Mouse (Mus musculus): ENCODE data around the gene Cd300ld. TPM values are rescaled to one million over a fixed set of nuclear protein-coding genes. Genes with fewer than 3 reads are reported as not detected.

The Cd300ld gene
- polyA plus RNA-seq, 1 experiment from 2014 or later: 0.25 TPM

DNA sequence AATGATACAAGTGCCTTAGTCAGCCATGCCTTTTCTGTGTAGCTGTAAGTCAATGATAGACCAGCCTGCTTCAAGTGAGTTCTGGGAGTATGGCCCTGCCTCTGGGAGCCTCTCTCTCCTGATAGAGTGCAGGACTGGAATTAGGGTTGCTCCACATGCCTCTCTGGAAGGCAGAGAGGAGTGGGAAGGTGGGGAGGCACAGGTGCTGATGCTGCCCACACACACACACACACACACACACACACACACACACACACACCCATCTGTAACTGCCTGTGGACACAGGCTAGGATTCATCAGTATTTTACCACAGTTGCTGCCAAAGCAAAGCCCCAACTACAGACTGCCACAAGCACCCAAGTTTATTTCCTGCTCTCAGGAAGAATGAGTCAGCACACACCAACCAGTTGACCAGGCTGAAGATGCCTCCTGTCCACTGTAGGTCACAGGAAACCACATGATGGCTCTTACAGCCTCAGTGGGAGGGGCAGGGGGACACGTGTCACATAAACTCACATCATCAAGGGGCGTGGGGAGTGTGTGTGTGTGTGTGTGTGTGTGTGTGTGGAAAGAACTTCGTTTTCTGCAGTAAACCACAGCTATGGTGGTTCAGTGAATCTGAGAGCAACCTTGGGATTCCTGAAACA is 24.4 kb downstream of the Cd300ld start:
- Histone ChIP-seq H3K9me3 (ENCODE audit: control insufficient read depth, low read length) (no peaks in the 10 kb centered on the region), H3K4me1 (replicated peaks; ENCODE audit: control insufficient read depth, insufficient read depth, low read length) (no peaks in the 10 kb centered on the region), H3K27ac (ENCODE audit: low read length) (no peak overlapping the region), H3K4me3 (ENCODE audit: low read length) (no peak overlapping the region), H3K27me3 (ENCODE audit: control insufficient read depth, insufficient read depth, low read depth, low read length) (no peaks in the 10 kb centered on the region), H3K9ac (ENCODE audit: low read length) (no peak overlapping the region), H3K36me3 (ENCODE audit: control insufficient read depth, insufficient read depth, low read length) (no peaks in the 10 kb centered on the region), H3K4me2 (ENCODE audit: low read depth, low read length) (no peak overlapping the region)
- WGBS: 31% methylated on average over 3 of the region's 3 CpGs
- ATAC-seq (ENCODE audit: low read depth): no peak

DNA sequence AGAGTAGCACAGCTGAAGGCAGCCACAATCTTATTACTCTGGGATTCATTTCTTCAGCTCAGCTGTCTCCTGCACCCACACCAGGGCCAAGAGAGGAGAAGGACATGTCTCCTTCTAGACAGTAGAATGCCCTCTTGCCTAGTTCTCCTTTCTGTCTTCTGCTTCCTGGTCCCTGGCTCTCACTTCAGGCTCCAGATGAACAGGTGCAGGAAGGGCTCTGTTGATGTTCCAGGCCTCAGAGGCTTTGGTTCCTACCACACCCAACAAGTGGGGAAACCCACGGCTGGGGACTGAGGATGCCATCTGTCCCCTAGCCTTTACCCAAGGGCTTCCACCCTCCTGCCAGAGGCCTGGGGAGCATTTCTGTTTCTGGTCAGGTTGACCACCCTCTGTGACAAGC is 29.4 kb downstream of the Cd300ld start:
- Histone ChIP-seq H3K4me3 (ENCODE audit: low read length) (no peak overlapping the region), H3K27me3 (ENCODE audit: control insufficient read depth, insufficient read depth, low read depth, low read length) (no peaks in the 10 kb centered on the region), H3K9me3 (ENCODE audit: control insufficient read depth, low read length) (no peaks in the 10 kb centered on the region), H3K9ac (ENCODE audit: low read length) (no peak overlapping the region), H3K36me3 (ENCODE audit: control insufficient read depth, insufficient read depth, low read length) (no peaks in the 10 kb centered on the region), H3K27ac (ENCODE audit: low read length) (no peak overlapping the region), H3K4me2 (ENCODE audit: low read depth, low read length) (no peak overlapping the region), H3K4me1 (replicated peaks; ENCODE audit: control insufficient read depth, insufficient read depth, low read length) (no peaks in the 10 kb centered on the region)
- ATAC-seq (ENCODE audit: low read depth): no peak
- WGBS: 48% methylated on average over 1 of the region's 1 CpGs

GRCm38 (mm10) chr11:114934144-114934543 is 55.6 kb downstream of the Cd300ld start, which contains the start of gene Cd300lb:
Gene Cd300lb (minus strand): TSS chr11:114934386.
- 45% methylated on average over 6 of the region's 6 CpGs for WGBS
- Histone ChIP-seq H3K4me1 (replicated peaks; ENCODE audit: control insufficient read depth, insufficient read depth, low read length) (no peaks in the 10 kb centered on the region), H3K27me3 (ENCODE audit: control insufficient read depth, insufficient read depth, low read depth, low read length) (no peaks in the 10 kb centered on the region), H3K36me3 (ENCODE audit: control insufficient read depth, insufficient read depth, low read length) (no peaks in the 10 kb centered on the region), H3K9me3 (ENCODE audit: control insufficient read depth, low read length) (no peaks in the 10 kb centered on the region), H3K4me2 (ENCODE audit: low read depth, low read length) (no peak within 1 kb of the TSS), H3K9ac (ENCODE audit: low read length) (no peak within 1 kb of the TSS), H3K4me3 (ENCODE audit: low read length) (no peak within 1 kb of the TSS), H3K27ac (ENCODE audit: low read length) (no peak within 1 kb of the TSS)
- ATAC-seq (ENCODE audit: low read depth): no peak

DNA sequence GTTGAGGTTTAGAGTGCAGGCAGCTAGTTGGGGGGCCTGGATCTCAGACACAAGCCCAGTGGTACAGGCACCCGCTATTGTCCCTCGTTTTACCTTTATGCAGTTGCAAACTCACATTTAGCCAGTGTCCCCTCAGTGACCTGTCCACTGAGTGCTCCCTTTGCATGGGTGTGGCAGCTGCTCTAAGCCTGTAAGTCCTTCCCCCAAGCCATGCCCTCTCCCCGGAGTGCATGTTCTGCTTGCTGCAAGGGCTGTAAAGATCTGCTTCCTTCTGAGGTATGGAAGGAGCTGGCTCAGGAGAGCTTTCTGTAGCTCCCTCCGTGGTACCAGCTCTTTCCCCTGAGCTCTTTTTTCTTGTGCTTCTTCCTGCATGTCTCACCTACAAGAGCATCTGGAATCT is 56.1 kb downstream of the Cd300ld start:
- WGBS: 67% methylated on average over 4 of the region's 4 CpGs
- Histone ChIP-seq H3K4me1 (replicated peaks; ENCODE audit: control insufficient read depth, insufficient read depth, low read length) (no peaks in the 10 kb centered on the region), H3K4me2 (ENCODE audit: low read depth, low read length) (no peak overlapping the region), H3K9ac (ENCODE audit: low read length) (no peak overlapping the region), H3K27me3 (ENCODE audit: control insufficient read depth, insufficient read depth, low read depth, low read length) (no peaks in the 10 kb centered on the region), H3K36me3 (ENCODE audit: control insufficient read depth, insufficient read depth, low read length) (no peaks in the 10 kb centered on the region), H3K27ac (ENCODE audit: low read length) (no peak overlapping the region), H3K9me3 (ENCODE audit: control insufficient read depth, low read length) (no peaks in the 10 kb centered on the region), H3K4me3 (ENCODE audit: low read length) (no peak overlapping the region)
- ATAC-seq (ENCODE audit: low read depth): no peak

Other genes with a start within 250 kb of the Cd300ld start
- 0.46 and 0.72 TPM in 2 replicates for gene Kif19a, start 224.5 kb downstream of the Cd300ld start, polyA plus RNA-seq (2015; fragmentation: Nextera tagmentation; extraction: Ambion mirVana)
- 0.23 and 0.34 TPM in 2 replicates for gene Btbd17, start 194.0 kb downstream of the Cd300ld start, polyA plus RNA-seq (2015; fragmentation: Nextera tagmentation; extraction: Ambion mirVana)
- gene Gpr142, start 191.0 kb downstream of the Cd300ld start, polyA plus RNA-seq (2015; fragmentation: Nextera tagmentation; extraction: Ambion mirVana): not detected in 2 replicates
- gene Gprc5c, start 138.8 kb downstream of the Cd300ld start, polyA plus RNA-seq (2015; fragmentation: Nextera tagmentation; extraction: Ambion mirVana): 30.7 and 33.2 TPM in 2 replicates
- gene Cd300a, start 99.9 kb downstream of the Cd300ld start, polyA plus RNA-seq (2015; fragmentation: Nextera tagmentation; extraction: Ambion mirVana): 1.4 and 1.7 TPM in 2 replicates
- 0.47 and 0.53 TPM in 2 replicates for gene Cd300lb, start 55.5 kb downstream of the Cd300ld start, polyA plus RNA-seq (2015; fragmentation: Nextera tagmentation; extraction: Ambion mirVana)
- not detected in 2 replicates for gene Cd300c, start 20.8 kb downstream of the Cd300ld start, polyA plus RNA-seq (2015; fragmentation: Nextera tagmentation; extraction: Ambion mirVana)
- 2.5 and 2.6 TPM in 2 replicates for gene Cd300c2, start 12.0 kb upstream of the Cd300ld start, polyA plus RNA-seq (2015; fragmentation: Nextera tagmentation; extraction: Ambion mirVana)
- not detected in 2 replicates for gene Cd300ld2, start 26.3 kb upstream of the Cd300ld start, polyA plus RNA-seq (2015; fragmentation: Nextera tagmentation; extraction: Ambion mirVana)
- not detected in 2 replicates for gene Cd300ld4, start 37.1 kb upstream of the Cd300ld start, polyA plus RNA-seq (2015; fragmentation: Nextera tagmentation; extraction: Ambion mirVana)
- gene Cd300ld5, start 47.8 kb upstream of the Cd300ld start, polyA plus RNA-seq (2015; fragmentation: Nextera tagmentation; extraction: Ambion mirVana): not detected in 2 replicates
- gene Cd300ld3, start 58.5 kb upstream of the Cd300ld start, polyA plus RNA-seq (2015; fragmentation: Nextera tagmentation; extraction: Ambion mirVana): not detected in 2 replicates
- gene Cd300e, start 72.3 kb upstream of the Cd300ld start, polyA plus RNA-seq (2015; fragmentation: Nextera tagmentation; extraction: Ambion mirVana): 0.06 TPM in 1 of 2 replicates, not detected in the other
- gene Rab37, start 101.5 kb upstream of the Cd300ld start, polyA plus RNA-seq (2015; fragmentation: Nextera tagmentation; extraction: Ambion mirVana): 1.1 and 1.5 TPM in 2 replicates
- 2.8 and 3.1 TPM in 2 replicates for gene Cd300lf, start 144.1 kb upstream of the Cd300ld start, polyA plus RNA-seq (2015; fragmentation: Nextera tagmentation; extraction: Ambion mirVana)
- 63.2 and 68.7 TPM in 2 replicates for gene Slc9a3r1, start 173.4 kb upstream of the Cd300ld start, polyA plus RNA-seq (2015; fragmentation: Nextera tagmentation; extraction: Ambion mirVana)
- gene Tmem104, start 197.6 kb upstream of the Cd300ld start, polyA plus RNA-seq (2015; fragmentation: Nextera tagmentation; extraction: Ambion mirVana): 8.6 and 9.1 TPM in 2 replicates
- 26.0 and 29.8 TPM in 2 replicates for gene Nat9, start 197.9 kb upstream of the Cd300ld start, polyA plus RNA-seq (2015; fragmentation: Nextera tagmentation; extraction: Ambion mirVana)